Mouse (Mus musculus) myocyte (in vitro differentiated cells): ENCODE measurements at regions not wholly inside any gene's neighbourhood (a gene's known extent, or its start where the extent isn't known, plus 50 kb on each side); places are given as distances from the start of the nearest gene placed in this dataset.

Experiments used
- H3K27me3 ChIP-seq: one replicate; pipeline ENCODE4 v1.6.1; 2011; ENCODE audit not compliant: control insufficient read depth, insufficient read depth, insufficient read length
- H3K36me3 ChIP-seq: one replicate; pipeline ENCODE4 v1.6.1; 2011; ENCODE audit not compliant: control insufficient read depth, insufficient read depth
- H3K4me2 ChIP-seq: one replicate; pipeline ENCODE4 v1.6.1; 2011; ENCODE audit warnings: low read depth, control low read depth
- H3K4me3 ChIP-seq: one replicate; pipeline ENCODE4 v1.5.1; 2011; ENCODE audit warnings: mild to moderate bottlenecking, control low read depth, moderate library complexity
- H3K79me2 ChIP-seq: one replicate; pipeline ENCODE4 v1.6.1; 2011; ENCODE audit not compliant: control insufficient read depth, insufficient read depth
- H3ac ChIP-seq: one replicate; pipeline ENCODE4 v1.6.1; 2011; ENCODE audit not compliant: control insufficient read depth, insufficient read length
- CEBPB ChIP-seq: IDR thresholded peaks from 2 replicates; pipeline ENCODE4 v1.6.1; 2011; ENCODE audit warnings: mild to moderate bottlenecking, moderate library complexity; ENCODE audit not compliant: poor library complexity, insufficient read depth, severe bottlenecking
- E2F4 ChIP-seq: IDR thresholded peaks from one replicate; pipeline ENCODE4 v1.6.1; 2011; ENCODE audit warnings: mild to moderate bottlenecking, control low read depth, moderate library complexity; ENCODE audit not compliant: insufficient read depth
- MAX ChIP-seq: IDR thresholded peaks from one replicate; pipeline ENCODE4 v1.6.1; 2011; ENCODE audit warnings: low read depth, mild to moderate bottlenecking, control low read depth
- MYOD1 ChIP-seq, 3 experiments: IDR thresholded peaks; one replicate each; pipeline ENCODE4 v1.6.1; 2011; ENCODE audit warnings: control low read depth in 2 of 3, low read depth in 2 of 3, mild to moderate bottlenecking in 2 of 3, moderate library complexity in 1 of 3; ENCODE audit not compliant: insufficient read length in 2 of 3, control insufficient read depth in 1 of 3
- MYOG ChIP-seq, 3 experiments: IDR thresholded peaks; one replicate each; pipeline ENCODE4 v1.6.1; 2011; ENCODE audit warnings: control low read depth in 2 of 3, low read depth in 2 of 3, mild to moderate bottlenecking in 2 of 3; ENCODE audit not compliant: insufficient read length in 2 of 3, control insufficient read depth in 1 of 3, insufficient read depth in 1 of 3
- POLR2A ChIP-seq: IDR thresholded peaks from one replicate; pipeline ENCODE4 v1.6.1; 2011; ENCODE audit warnings: low read depth, mild to moderate bottlenecking, control low read depth, moderate library complexity; ENCODE audit not compliant: insufficient read length
- POLR2AphosphoS2 ChIP-seq: IDR thresholded peaks from one replicate; pipeline ENCODE4 v1.6.1; 2011; ENCODE audit warnings: low read depth, control low read depth; ENCODE audit not compliant: insufficient read length
- REST ChIP-seq: IDR thresholded peaks from one replicate; pipeline ENCODE4 v1.6.1; 2011; ENCODE audit warnings: mild to moderate bottlenecking, control low read depth, moderate library complexity; ENCODE audit not compliant: insufficient read depth, insufficient read length
- SRF ChIP-seq: IDR thresholded peaks from one replicate; pipeline ENCODE4 v1.6.1; 2011; ENCODE audit warnings: low read depth; ENCODE audit not compliant: control insufficient read depth, insufficient read length
- TCF12 ChIP-seq: IDR thresholded peaks from one replicate; pipeline ENCODE4 v1.6.1; 2011; ENCODE audit warnings: mild to moderate bottlenecking, control low read depth; ENCODE audit not compliant: poor library complexity, insufficient read depth, severe bottlenecking
- TCF3 ChIP-seq: IDR thresholded peaks from one replicate; pipeline ENCODE4 v1.6.1; 2011; ENCODE audit warnings: low read depth, control low read depth; ENCODE audit not compliant: insufficient read length
- USF1 ChIP-seq: IDR thresholded peaks from one replicate; pipeline ENCODE4 v1.6.1; 2011; ENCODE audit warnings: low read depth, mild to moderate bottlenecking, control low read depth, moderate library complexity

- Histone ChIP-seq H3K27me3 (no peaks in the 10 kb centered on the region), H3K79me2 (no peaks in the 10 kb centered on the region), H3K4me3 (no peak overlapping the region), H3ac (no peak overlapping the region), H3K4me2 (no peak overlapping the region), H3K36me3 (no peaks in the 10 kb centered on the region)
- TF ChIP-seq MYOG (IDR thresholded peaks at IDR 0.05; ENCODE audit: control insufficient read depth in 1 of 3, insufficient read depth in 1 of 3, insufficient read length in 2 of 3, low read depth in 2 of 3), result no peak
- no peak for TF ChIP-seq E2F4
- no peak for TF ChIP-seq POLR2AphosphoS2
- no peak for TF ChIP-seq POLR2A
- TF ChIP-seq MYOD1 (IDR thresholded peaks at IDR 0.05; ENCODE audit: control insufficient read depth in 1 of 3, insufficient read length in 2 of 3, low read depth in 2 of 3), result no peak
- TF ChIP-seq USF1, result no peak
- TF ChIP-seq TCF12, result no peak
- TF ChIP-seq MAX, result no peak
- TF ChIP-seq REST, result no peak
Observed at GRCm38 (mm10) chr17:45955481-45955880, 76.7 kb downstream of the Vegfa start.

DNA sequence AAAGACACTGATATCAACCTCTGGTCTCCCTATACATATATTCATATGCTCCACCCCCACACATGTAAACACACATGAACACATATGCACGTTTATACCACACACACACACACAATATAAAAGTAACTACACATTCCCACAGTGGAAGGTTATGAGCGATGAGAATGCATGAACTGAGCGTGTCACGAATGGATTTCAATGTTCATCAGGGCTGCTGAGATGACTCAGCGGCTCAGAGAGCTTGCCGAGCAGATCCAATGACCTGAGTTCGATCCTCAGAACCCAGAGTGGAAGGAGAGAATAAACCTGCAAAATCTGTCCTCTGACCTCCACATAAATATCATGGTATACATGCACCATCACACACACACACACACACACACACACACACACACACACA lies 77.3 kb downstream of the Vegfa start:
- H3K36me3 ChIP-seq, result no peaks in the 10 kb centered on the region
- no peak for TF ChIP-seq POLR2A
- TF ChIP-seq TCF3, result no peak
- TF ChIP-seq MYOD1 (IDR thresholded peaks at IDR 0.05; ENCODE audit: control insufficient read depth in 1 of 3, insufficient read length in 2 of 3, low read depth in 2 of 3), result no peak
- no peak for TF ChIP-seq USF1
- TF ChIP-seq POLR2AphosphoS2, result no peak
- no peak for TF ChIP-seq E2F4
- no peak for TF ChIP-seq REST
- TF ChIP-seq MAX, result no peak
- no peak for TF ChIP-seq MYOG (IDR thresholded peaks at IDR 0.05; ENCODE audit: control insufficient read depth in 1 of 3, insufficient read depth in 1 of 3, insufficient read length in 2 of 3, low read depth in 2 of 3)
- TF ChIP-seq SRF, result no peak
- no peak for TF ChIP-seq CEBPB
- no peak for TF ChIP-seq TCF12
- H3K4me3 ChIP-seq, result no peak overlapping the region
- H3K79me2 ChIP-seq, result no peaks in the 10 kb centered on the region
- no peak overlapping the region for H3ac ChIP-seq
- H3K27me3 ChIP-seq, result no peaks in the 10 kb centered on the region
- no peak overlapping the region for H3K4me2 ChIP-seq

- TF ChIP-seq CEBPB, result no peak
- no peak for TF ChIP-seq MAX
- TF ChIP-seq POLR2A, result no peak
- no peak for TF ChIP-seq TCF3
- no peak for TF ChIP-seq MYOG (IDR thresholded peaks at IDR 0.05; ENCODE audit: control insufficient read depth in 1 of 3, insufficient read depth in 1 of 3, insufficient read length in 2 of 3, low read depth in 2 of 3)
- TF ChIP-seq TCF12, result no peak
- no peak for TF ChIP-seq USF1
- TF ChIP-seq REST, result no peak
- H3K27me3 ChIP-seq, result no peaks in the 10 kb centered on the region
- no peak overlapping the region for H3K4me3 ChIP-seq
- H3ac ChIP-seq, result no peak overlapping the region
- H3K36me3 ChIP-seq, result no peaks in the 10 kb centered on the region
- no peak overlapping the region for H3K4me2 ChIP-seq
- H3K79me2 ChIP-seq, result no peaks in the 10 kb centered on the region
Observed at GRCm38 (mm10) chr17:45953523-45953922, 78.6 kb downstream of the Vegfa start.

GRCm38 (mm10) chr17:45950533-45951164 lies 81.5 kb downstream of the Vegfa start:
- no peak overlapping the region for H3ac ChIP-seq
- no peak overlapping the region for H3K4me2 ChIP-seq
- TF ChIP-seq MYOD1 (IDR thresholded peaks at IDR 0.05; ENCODE audit: control insufficient read depth in 1 of 3, insufficient read length in 2 of 3, low read depth in 2 of 3) (no peak), POLR2AphosphoS2 (no peak), SRF (no peak), MYOG (IDR thresholded peaks at IDR 0.05; ENCODE audit: control insufficient read depth in 1 of 3, insufficient read depth in 1 of 3, insufficient read length in 2 of 3, low read depth in 2 of 3) (no peak), TCF12 (no peak), REST (no peak), MAX (no peak), CEBPB (no peak), POLR2A (no peak), TCF3 (no peak), E2F4 (no peak), USF1 (no peak)
- no peaks in the 10 kb centered on the region for H3K27me3 ChIP-seq
- H3K79me2 ChIP-seq, result no peaks in the 10 kb centered on the region
- H3K4me3 ChIP-seq, result no peak overlapping the region
- H3K36me3 ChIP-seq, result no peaks in the 10 kb centered on the region

DNA sequence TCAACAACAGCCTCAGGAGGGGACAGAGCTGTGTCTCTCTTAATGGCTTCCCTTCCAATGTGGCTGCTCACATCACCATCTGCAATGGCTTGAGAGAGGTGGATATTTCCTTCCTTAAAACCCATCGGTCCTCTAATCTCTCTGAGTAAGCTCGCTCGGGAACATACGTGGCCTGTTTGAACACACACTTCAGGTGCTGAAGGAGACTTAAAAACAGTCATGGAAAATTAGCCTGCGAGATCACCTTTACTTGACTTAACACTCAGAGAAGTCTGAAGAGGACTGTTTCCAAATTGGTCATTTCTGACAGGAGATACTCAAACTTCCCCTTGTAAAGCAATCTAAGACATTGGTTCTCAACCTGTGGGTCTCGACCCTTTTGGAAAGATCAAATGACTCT lies 83.0 kb downstream of the Vegfa start:
- H3K79me2 ChIP-seq, result no peaks in the 10 kb centered on the region
- H3ac ChIP-seq, result no peak overlapping the region
- no peaks in the 10 kb centered on the region for H3K36me3 ChIP-seq
- H3K4me2 ChIP-seq, result no peak overlapping the region
- H3K4me3 ChIP-seq, result no peak overlapping the region
- TF ChIP-seq TCF12, result no peak
- no peak for TF ChIP-seq SRF
- no peak for TF ChIP-seq REST
- no peak for TF ChIP-seq CEBPB
- TF ChIP-seq USF1, result no peak
- TF ChIP-seq MYOD1 (IDR thresholded peaks at IDR 0.05; ENCODE audit: control insufficient read depth in 1 of 3, insufficient read length in 2 of 3, low read depth in 2 of 3), result no peak
- no peak for TF ChIP-seq MYOG (IDR thresholded peaks at IDR 0.05; ENCODE audit: control insufficient read depth in 1 of 3, insufficient read depth in 1 of 3, insufficient read length in 2 of 3, low read depth in 2 of 3)
- no peaks in the 10 kb centered on the region for H3K27me3 ChIP-seq
